Mouse (Mus musculus) frontal cortex, postnatal 36 days (tissue): ENCODE data around the gene Efna1.

Source experiments
- DNase-seq, 2 experiments: peaks; one replicate each; pipeline ENCODE4 v3.0.0; 2022; ENCODE audit warnings: low spot score in 2 of 2

Efna1 gene

DNA sequence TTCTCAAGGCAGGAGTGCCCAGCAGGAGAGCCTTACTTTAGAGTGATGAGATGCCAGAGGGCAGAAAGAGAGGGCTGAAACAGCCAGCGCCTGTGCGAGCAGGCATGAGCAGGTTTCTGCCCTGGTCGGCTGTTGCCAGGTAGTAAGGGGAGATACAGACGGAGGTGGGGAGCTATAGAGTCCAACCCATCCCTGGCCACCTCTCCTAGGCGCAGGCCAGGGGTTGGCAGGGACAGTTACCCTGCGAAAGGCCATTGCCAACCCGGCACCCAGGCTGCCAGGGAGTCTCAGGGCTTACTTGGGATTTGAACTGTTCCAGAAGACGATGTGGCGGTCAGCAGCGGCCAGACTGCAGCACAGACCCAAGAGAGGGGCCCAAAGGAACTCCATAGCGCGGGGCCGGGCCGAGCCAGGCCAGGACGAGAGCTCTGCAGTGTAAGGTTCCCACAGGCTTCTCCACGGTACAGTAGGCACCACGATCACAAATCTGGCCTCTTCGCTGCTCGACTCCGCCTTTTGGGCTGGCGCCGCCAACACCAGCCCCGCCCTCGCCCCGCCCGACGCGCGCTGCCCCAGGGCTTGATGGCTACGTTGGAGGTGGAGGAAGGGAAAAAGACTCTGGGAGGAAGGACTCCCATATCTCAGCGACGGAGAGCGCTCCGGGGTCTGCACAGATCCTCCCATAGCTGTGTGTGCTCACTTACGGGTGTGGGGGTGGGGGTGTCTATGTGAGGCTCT, 1.6 kb downstream of the Efna1 start:
- peak; percentile 75 for DNase-seq

GRCm38 (mm10) chr3:89278643-89279042, 2.3 kb downstream of the Efna1 start:
- DNase-seq = no peak

GRCm38 (mm10) chr3:89278107-89278506, 2.8 kb downstream of the Efna1 start:
- DNase-seq = no peak

GRCm38 (mm10) chr3:89277281-89278021, 3.5 kb downstream of the Efna1 start:
- no peak for DNase-seq

DNA sequence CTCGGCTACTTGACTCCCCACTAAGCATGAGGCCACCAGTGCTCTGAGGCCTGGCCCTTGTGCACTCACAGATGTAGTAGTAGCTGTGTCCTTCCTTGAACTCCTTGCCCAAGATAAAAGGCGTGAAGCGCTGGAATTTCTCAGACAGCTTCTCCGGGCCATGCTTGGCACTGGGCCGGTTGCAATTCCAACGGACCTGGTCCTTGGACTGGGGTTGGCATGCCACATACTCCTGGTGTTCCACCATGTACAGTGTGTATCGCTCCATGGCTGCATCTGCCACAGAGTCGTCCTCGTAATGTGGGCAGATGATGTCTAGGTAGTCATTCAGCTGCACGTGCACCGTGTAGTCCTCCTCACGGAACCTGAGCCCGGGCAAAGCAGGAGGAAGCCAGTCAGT, 4.9 kb downstream of the Efna1 start:
- DNase-seq = no peak

DNA sequence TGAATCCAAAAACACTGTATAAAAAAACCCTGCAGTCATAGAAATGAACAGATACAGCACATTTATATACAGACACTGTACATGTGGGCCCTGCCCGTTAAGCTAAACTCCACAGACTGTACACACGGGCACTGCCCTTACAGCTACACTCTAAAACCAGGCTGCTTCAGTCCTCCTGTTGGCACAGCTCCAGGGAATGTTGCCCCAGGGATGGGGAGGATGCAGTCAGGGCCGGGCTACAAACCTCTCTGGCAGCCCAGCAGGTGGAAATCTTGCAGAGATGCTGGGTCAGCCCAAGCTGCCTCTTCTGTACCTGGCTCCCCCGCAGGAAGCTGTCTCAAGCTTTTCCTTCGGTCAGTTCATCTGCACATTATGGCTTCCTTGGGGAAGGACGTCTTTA, 9.2 kb downstream of the Efna1 start:
- DNase-seq = no peak

GRCm38 (mm10) chr3:89270891-89271290, 10.1 kb downstream of the Efna1 start:
- peak; percentile 60 to 66 for DNase-seq

DNA sequence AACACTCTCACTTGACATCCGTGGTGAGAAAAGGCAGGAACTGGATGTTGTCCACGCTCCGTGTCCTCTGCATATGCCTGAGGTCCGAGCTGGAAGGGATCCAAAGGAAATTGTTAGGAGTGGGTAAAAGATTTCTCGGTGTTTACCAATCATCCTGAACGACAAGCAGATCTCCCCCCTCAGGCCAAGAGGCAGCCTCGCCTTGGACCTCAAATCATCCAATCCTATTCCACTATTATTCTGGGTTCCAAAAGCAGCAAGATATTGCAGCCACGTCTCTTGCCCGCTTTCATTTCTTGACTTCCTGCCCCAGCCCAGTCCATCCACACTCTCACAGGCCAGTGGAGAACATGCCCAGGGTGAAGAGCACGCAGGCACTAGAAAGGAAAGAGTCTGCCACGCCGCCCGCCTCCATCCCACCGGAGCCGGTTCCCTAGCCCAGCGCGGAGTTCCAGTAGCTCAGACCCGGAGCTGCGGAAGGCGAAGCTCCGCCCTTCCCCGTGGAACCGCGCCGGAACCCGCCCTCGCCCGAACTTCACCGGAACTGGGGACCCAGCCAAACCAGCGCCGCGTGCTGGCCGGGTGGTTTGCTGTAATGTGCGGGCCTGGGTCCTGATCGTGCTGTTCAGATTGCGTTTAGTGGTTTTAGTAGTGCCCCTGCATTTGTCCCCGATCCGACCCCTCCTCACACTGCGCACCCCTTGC, 10.7 kb downstream of the Efna1 start, which contains the start of gene Slc50a1:
Gene Slc50a1 (minus strand): TSS at position 520 of the 705 bp plus-strand sequence.
- peak; percentile 81 to 88 for DNase-seq

- DNase-seq = no peak
These were observed 12.0 kb downstream of the Efna1 start for GRCm38 (mm10) chr3:89268916-89269315.

GRCm38 (mm10) chr3:89266439-89266893, 14.5 kb downstream of the Efna1 start:
- DNase-seq = peak; percentile 75 to 85

DNA sequence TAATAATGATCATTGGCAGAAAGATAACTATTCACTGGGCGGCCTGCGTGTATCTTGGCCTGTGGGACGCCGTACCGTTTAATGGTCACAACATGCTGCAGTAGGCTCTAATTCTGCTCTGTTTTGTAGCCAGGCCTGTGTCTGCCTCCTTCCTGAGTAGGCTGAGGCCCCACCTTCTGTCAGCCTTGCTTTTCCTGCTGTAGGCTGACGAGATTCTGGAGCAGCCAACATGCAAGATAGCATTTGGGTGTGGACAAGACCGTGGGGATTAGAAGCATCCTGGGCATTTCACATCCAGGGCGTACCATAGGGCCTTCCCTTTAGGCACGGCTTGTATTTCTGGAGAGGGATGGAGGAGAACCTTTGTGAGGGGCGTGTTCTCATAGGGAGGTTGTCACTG, 18.5 kb downstream of the Efna1 start:
- DNase-seq = no peak

- DNase-seq = no peak
These were observed 20.7 kb downstream of the Efna1 start for GRCm38 (mm10) chr3:89260211-89260610.

GRCm38 (mm10) chr3:89259076-89259475, 21.9 kb downstream of the Efna1 start, which contains the start of gene Dpm3:
TSS of gene Dpm3 (plus strand) at chr3:89259358.
- DNase-seq = no peak

GRCm38 (mm10) chr3:89256177-89256576, 24.8 kb downstream of the Efna1 start:
- DNase-seq = no peak

GRCm38 (mm10) chr3:89254994-89255393, 25.9 kb downstream of the Efna1 start:
- no peak for DNase-seq

DNA sequence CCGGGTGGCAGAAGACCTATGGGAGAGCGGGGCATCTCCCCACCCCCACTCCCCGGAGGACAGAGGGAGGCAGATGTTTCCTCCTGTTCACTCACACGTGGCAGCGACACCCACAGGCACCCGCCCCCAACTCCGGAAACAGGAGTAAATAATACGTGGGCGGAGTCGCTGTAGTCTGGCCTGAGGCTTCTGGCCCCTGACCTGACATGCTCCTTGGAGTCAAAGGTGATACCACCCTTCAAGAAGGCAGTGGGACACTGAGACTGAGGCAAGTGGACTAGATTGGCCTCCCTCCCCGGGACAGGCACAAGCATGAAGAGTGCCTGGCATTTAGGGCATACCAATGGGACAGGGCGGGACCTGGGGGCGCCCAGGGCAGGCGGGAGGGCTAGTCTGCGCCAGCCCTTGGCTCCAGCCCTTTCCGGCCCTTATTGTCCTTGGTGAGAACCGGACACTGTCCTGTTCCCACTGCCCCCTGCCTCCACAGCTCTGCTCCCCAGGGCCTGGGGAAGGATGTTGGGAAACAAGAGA, 29.5 kb downstream of the Efna1 start:
- DNase-seq = no peak

DNA sequence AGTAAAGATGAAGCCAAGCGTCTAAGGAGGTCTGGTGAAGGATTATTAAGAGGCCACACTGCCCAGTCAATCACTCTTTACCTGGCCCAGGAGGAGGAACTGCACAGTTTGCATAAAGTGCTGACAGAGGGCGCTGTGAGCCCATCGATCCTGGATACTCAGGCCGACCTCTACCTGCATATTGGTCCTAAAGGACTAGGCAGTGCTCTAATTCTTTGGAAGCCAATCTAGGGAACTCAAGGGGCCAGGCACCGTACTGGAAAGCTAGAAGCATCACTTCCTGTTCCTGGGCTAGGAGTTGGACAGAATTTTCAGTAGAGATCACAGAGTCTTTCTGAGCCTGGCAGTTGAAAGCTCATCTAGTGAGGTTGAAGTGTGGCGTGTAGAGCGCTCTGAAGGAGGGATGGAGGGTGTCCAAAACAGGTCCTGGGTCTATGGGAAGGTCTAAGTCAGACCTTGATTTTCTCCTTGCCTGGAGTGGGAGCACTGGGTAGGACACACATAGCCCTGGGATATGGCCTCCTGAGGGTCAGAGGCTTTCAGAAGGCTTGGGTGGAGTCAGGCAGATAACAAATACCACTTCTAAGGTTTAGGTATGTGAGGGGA, 30.4 kb downstream of the Efna1 start:
- DNase-seq = no peak

GRCm38 (mm10) chr3:89247466-89247865, 33.5 kb downstream of the Efna1 start:
- no peak for DNase-seq

DNA sequence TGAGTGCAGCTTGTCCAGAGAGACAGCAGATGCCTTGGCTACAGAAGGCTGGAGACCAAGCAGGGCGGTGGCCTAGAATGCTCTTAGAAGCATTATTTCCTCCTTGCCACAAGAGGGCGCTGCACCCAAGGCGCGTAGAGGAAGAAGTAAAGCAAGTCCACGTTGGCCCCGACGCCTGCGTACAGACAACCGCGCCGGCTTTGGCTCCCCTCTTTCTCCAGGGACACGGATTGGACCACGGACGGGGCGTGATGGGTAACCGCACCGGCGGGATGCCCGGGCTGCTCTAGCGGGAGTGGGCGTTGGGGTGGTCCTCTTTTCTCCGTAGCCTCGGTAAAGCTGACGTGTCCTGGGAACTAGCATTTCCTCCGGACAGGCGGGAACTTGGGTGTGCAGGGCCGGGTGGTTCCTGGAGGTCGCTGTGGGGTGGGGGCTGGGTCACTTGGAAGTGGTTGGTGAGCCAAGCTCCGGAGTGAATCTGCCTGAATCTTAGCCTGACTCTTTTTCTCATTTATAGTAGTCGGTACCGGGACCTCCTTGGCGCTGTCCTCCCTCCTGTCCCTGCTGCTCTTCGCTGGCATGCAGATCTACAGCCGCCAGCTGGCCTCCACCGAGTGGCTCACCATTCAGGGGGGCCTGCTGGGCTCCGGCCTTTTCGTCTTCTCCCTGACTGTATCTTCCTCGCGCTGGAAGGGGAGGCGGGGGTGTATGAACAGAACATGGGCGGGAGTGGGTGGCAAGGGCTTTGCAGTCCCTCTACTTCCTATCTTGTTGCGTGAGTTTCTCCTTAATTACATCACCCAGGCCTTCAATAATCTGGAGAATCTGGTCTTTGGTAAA, 34.5 kb downstream of the Efna1 start, which contains the start of gene Trim46:
Gene Trim46 (minus strand): TSS at position 49 of the 840 bp plus-strand sequence.
- peak; percentile 92 to 93 for DNase-seq

- DNase-seq = peak; percentile 68 to 73
These were observed 35.2 kb downstream of the Efna1 start, which contains the start of gene Krtcap2 for GRCm38 (mm10) chr3:89245688-89246171. TSS of gene Krtcap2 (plus strand) at chr3:89245966.
